Mouse (Mus musculus): ENCODE data around the gene Asns. TPM values are rescaled to one million over a fixed set of nuclear protein-coding genes. Genes with fewer than 3 reads are reported as not detected.

Gene Asns
- 100 to 1,000 TPM; 102 to 103 TPM for total RNA-seq (2021)
- long read RNA-seq, transcript Asns-201 (12 exons, 2,001 nt): major isoform, 112 of 120 reads
- long read RNA-seq, partial matches to known transcripts: 2 of 120 reads
- long read RNA-seq, other reads (novel, unspliced or antisense): 6 of 120 reads

DNA sequence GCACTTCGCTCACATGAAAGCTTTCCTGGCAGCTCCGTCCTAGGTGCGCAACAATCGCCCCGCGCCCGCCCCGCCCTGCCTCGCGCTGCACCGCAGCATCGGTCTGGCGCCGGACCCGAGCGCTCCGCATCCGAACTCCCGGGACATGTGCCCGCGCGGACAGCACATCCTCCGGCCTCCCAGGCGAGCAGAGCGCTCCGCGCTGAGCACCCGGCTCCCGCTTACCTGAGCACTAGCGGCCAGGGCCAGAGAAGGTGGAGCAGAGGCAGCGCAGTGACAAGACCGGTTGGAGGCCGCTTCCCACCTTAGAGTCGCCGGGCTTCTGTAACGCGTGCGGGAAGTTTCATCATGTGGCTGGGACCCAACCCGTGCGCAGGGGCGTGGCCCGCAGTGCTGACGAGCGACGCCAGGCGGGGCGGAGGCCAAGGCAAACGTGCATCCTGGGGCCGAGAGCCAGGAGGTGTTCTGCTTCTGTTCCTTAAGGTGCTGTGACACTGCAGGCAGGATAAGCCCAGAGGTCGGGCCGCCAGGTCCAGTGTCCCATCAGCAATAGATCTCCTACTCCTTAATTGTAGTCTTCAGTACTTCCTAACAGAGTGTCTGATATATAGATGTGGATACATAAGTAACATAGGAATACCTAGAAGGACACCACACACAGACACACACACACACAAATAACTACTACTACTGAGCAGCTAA, at the start of gene Asns:
Asns (minus strand) TSS at position 371 of the 702 bp plus-strand sequence.
- peak; percentile 84 to 88 for DNase-seq (ENCODE audit: low spot score in 2 of 2)

- no peak for DNase-seq (ENCODE audit: low spot score in 2 of 2)
Measured at GRCm38 (mm10) chr6:7741721-7742120, 48.7 kb upstream of the Asns start.

GRCm38 (mm10) chr6:7737842-7738241, 44.8 kb upstream of the Asns start:
- DNase-seq (ENCODE audit: low spot score in 2 of 2): no peak

DNA sequence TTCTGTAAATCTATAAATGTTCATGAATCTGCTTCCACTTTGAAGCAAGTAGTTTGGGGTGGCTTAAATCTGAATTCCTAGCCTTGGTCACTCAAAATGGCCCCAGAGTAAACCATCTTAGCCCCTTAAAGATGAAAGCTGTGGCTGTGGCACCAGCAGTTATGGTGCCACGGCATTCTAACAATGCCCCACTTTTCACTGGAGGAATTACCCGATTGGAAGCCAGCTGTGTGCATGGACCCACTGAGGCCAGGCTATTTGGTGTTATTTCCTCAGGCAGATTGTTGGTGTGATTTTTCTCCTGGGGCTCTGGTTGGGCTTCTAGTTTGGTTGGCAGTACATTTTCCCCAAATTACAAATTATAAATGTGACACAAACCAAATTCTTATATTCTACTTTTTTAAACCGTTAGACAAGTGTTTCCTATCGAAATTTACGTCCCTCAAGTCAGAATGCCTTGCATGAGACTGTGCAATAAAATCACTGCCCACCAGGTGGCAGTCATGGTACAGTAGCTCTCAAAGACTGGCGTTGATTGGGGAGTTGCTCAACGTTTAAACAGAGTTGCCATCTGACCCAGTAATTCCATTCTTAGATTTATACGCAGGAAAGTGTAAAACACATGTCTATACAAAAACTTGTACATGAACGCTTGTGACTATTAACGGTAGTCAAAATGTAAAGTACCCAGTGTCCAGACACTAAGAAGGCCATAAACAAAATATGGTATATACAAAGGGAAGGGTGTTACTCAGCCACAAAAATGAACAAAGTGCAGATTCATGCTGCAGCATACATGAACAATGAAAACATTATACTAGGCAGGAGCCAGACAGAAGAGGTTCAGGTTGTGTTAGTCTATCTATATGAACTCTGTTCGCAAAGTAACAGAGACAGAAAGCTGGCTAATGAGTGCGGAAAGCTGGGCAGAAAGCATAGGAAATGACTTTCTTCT, 40.0 kb upstream of the Asns start:
- peak; percentile 75 to 94 for DNase-seq (ENCODE audit: low spot score in 2 of 2)

- DNase-seq (ENCODE audit: low spot score in 2 of 2): no peak
Measured at GRCm38 (mm10) chr6:7732097-7732496, 39.0 kb upstream of the Asns start.

GRCm38 (mm10) chr6:7729128-7729527, 36.1 kb upstream of the Asns start:
- DNase-seq (ENCODE audit: low spot score in 2 of 2): no peak

DNA sequence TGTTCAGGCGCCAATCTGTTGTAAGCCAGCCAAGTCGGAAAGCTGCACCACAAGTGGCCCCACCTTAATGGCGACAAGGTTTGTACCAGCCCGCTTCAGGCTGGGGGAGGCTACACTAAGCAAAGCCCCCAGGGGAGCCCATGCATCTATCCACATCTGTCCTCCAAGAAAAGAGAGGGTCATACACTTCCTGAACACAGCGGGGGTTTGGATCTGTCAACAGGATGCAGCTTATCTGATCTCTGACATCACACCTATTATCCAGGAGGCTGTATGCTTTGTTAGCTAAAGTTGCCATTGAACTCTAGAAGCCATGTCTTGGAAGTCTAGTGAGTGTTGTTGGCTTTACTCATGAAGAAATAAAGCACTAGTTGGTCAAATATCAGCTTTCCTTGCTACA, 35.2 kb upstream of the Asns start:
- no peak for DNase-seq (ENCODE audit: low spot score in 2 of 2)

DNA sequence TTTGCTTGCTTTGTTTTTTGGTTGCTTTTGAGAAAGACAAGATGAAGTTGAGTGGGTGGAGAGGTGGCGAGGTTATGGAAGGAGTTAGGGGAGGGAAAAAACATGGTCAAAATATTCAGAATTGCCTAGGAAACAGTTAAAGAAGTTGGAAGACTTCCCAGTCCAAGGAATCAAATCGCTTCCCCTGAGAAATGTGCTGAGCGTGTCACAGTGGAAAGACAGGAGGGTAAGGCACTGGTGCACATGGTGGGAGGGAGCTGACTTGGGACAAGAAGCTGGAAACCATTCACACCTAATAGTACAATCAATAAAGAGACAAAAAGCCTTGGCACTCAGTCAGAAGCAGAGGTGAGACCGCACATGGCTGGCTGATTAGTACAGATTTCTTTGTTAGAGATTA, 23.2 kb upstream of the Asns start:
- DNase-seq (ENCODE audit: low spot score in 2 of 2): no peak

DNA sequence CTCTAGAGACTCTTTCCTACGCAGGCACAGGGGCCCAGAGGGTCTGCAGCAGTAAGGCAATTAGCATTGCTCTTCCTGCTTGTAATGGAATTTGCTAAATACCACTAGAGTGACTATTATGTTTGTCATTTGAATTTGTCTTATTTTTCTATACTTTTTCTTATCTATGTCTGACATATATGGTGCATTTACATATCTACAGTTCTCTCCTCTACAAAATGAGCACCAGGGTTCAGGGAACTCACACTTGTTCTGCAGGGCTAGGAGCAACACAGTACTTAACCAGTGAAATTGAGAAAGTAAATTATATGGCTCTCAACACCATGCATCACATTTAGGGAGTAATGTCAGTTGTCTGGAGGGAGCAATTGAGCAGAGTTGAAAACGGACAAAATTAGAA, 21.2 kb upstream of the Asns start:
- DNase-seq (ENCODE audit: low spot score in 2 of 2): no peak

DNA sequence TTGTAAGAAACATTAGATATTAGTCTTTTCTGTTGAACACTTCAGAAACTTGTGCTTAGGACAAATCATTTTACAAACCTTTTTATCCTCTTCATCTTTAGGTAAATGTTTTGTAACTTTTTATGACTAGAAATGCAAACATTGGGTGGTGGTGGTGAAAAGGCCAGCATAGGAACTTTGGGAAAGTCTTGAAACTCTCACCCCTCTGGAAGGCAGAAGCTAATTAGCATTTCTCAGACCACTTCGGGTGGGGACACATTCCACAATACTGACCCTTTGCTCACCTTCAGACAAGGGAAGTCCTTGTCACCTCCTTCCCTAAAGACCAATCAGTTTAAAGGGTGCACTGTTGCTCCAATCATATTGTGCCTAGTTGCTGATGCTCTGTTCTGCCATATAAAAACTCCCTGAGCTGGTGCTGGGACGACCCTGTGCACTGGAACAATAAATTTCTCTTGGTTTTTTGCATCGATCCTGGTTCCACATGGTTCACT, 18.8 kb upstream of the Asns start:
- no peak for DNase-seq (ENCODE audit: low spot score in 2 of 2)

- no peak for DNase-seq (ENCODE audit: low spot score in 2 of 2)
Measured at GRCm38 (mm10) chr6:7708246-7708645, 15.2 kb upstream of the Asns start.

DNA sequence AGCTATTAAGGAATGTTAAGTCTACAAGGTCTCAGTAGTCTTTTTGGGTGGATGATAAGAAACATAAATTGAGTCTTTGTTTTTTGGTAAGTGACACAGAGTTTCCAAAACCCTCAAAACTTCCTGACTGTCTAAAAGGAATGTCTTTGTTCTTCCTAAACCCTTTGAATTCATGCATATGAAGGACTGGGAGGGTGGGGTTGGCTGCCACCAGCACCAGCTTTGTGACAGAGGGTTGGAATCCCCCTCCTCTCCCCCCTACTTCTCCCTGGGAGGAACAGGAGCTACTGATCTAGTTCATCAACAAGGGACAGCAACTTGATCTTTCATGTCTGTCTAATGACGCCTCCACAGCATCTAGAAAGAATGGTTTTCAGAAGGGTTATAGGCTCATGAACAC, 13.7 kb upstream of the Asns start:
- no peak for DNase-seq (ENCODE audit: low spot score in 2 of 2)

- DNase-seq (ENCODE audit: low spot score in 2 of 2): peak in 1 of 2 experiments; percentile 32
Measured at GRCm38 (mm10) chr6:7697999-7698699, 5.1 kb upstream of the Asns start.

DNA sequence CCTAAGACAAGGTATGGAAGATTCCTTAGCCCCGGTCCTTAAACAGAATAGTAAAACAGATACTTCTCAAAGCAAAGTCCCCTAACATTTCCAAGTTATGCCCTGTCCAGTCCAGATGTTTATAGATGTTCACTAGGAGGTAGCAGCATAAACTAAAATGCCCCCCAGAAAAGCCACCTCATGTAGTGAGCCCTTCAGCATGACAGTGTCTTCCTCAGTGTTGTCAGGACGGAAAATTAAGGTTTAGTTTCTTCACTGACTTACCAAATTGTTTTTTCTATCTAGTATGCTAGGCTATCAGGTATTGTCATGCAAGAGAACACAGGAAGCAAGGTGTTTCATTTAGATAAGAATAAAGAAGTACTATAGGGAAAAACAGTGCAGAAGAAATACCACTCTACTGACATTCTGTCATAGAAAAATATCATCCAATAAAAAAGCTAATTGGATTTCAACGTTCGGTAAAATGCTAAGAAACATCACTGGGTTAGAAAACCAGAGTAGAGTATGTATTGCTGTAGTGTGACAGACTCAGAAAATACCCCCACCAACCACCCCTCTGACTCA, 4.1 kb upstream of the Asns start:
- no peak for DNase-seq (ENCODE audit: low spot score in 2 of 2)

DNA sequence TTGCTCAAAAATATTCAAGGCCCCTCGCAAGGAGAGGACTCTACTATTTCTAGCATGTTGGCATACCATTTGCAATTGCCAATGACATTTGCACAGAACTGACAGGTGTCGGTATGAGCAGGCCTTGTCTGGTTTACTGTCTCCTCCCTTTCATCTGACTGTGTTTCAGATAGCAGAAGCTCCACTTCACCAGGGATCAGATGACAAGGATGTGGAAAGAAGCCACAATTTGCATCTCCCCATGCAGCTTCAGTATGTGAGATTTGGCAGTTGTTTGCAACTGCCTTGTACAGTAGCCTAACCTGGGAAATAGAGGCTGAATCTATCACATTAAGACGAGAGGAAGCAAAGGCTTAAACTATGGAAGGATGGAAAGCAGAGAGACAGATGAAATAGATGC, 3.6 kb upstream of the Asns start:
- DNase-seq (ENCODE audit: low spot score in 2 of 2): no peak

DNA sequence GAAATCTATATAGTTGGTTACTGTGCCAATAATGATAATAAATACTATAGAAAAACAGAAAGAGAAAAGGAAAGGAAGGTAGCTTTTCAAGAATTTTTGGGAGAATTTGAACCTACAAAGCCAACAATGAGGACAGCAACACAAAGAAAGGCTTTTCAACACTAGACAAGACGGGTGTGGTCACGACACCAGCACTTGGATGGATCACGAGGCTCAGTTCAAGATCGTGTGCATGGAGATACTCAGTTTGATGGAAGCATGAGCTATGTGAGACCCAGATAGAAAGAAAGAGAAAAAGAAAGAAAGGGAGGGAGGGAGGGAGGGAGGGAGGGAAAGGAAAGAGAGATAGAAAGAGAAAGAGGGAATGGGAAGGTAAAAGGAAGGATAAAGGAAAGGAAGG, 2.8 kb upstream of the Asns start:
- DNase-seq (ENCODE audit: low spot score in 2 of 2): no peak

GRCm38 (mm10) chr6:7693666-7694065, 612 bp upstream of the Asns start:
- DNase-seq (ENCODE audit: low spot score in 2 of 2): no peak

DNA sequence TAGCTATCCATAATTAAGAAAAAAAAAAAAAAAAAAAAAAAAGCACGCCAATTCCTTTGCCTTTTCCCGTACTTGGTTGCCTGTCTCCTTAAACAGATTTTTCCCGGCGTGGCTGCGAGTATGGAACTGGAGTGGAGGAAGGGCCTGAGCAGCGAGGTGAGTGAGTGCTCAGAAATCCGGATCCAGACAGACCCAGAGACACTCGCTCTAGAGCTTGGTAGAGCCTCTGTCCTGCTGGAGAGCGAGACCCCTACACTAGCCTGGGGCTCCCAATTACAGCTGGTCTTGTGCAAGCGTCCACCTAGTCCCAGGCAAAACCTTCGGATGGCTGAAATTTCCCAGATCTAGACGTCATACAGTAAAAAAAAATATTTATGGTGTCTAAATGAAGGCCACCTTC, 603 bp downstream of the Asns start:
- peak in 1 of 2 experiments; percentile 25 for DNase-seq (ENCODE audit: low spot score in 2 of 2)

- no peak for DNase-seq (ENCODE audit: low spot score in 2 of 2)
Measured at GRCm38 (mm10) chr6:7692037-7692436, 1.0 kb downstream of the Asns start.

GRCm38 (mm10) chr6:7690456-7690855, 2.6 kb downstream of the Asns start:
- DNase-seq (ENCODE audit: low spot score in 2 of 2): no peak

- no peak for DNase-seq (ENCODE audit: low spot score in 2 of 2)
Measured at GRCm38 (mm10) chr6:7689180-7689579, 3.9 kb downstream of the Asns start.
